Mouse (Mus musculus) spleen, adult 12 weeks (tissue): Measurements from ENCODE around the gene Serpina5.

Experiments
- DNase-seq: peaks from one replicate; pipeline ENCODE4 v3.0.0; 2022; ENCODE audit warnings: low spot score

The Serpina5 gene

DNA sequence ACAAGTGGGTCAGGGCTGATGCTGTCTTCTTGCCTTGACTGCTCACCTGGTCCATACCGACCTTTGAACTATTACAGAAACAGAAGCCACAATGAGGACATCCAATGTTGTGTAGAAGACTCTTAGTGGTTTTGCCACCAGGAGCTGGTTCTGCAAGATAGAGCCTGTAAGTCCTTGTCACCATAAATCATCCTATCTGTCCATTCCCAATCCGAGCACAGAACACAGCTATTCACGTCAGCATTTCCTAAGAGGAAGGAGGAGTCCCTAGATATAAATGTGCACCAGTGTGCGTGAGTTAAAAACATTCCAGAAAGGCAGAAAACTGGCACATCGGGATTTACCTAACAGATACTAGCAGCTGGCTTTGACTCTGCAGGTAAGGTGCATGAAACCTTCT is 26.8 kb downstream of the Serpina5 start, which contains the start of gene Serpina3b:
Serpina3b (plus strand) TSS at position 301 of the 400 bp plus-strand sequence.
- no peak for DNase-seq

DNA sequence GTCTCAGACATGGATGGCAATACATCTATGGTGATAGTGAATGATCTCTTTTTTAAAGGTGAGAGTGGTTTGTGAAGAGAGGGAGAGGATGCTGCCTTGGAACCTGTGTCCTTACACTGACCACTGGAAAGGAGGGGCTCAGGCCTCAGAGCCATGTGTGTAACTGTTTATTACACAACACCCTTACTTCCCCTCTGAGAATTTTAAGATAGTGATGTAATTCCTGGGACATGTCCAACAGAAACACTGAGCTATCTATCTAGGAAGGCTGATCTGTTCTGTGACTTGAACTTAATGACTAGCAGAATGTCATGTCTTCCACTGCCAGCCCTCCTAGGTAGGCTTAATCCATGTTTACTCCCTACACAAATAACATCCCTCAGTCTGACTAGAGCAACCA is 30.1 kb downstream of the Serpina5 start:
- DNase-seq, result no peak

DNA sequence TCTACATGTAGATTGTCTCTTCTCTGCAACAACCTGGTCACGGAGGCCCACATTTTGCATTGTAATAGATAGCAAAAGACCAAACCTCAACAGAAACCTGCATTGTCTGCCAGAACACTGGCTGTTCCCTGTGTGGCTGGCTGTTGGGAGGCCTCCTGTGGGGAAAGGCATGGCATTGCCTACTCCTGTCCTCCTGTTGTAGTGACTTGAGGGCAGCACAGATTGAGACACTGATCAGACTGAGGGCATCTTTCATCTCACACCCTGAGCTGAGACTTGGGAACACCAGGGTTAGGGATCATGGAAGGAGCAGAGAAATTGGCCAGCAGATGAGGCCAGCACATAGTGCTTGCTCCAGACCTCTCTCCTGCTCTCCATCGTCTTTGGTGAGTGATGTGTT is 37.3 kb downstream of the Serpina5 start:
- DNase-seq, result no peak

DNA sequence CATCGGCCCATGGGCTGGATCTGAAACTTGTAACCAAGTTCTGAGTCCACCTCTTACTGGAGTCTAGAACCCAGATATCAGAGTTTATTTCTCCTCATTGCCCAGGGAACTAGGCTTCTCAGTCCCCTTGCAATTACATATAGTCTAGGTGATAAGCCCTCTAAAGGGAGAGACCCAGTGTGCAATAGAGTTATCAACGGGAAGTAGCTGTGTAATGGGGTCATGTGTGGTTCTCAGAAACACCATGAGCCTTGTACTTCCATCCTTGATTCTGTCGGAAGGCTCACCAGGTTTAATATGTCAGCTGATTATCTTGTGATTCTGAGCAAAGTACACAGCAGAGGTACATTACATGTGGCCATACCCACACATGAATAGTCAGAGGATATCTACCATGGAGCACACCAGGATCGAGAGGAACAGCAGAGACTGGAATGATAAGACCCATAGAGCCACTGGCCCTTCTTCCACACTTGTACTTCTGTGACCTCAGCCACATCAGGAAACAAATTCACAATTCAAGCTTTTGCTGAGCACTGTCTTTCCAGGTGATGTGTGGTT is 39.7 kb downstream of the Serpina5 start:
- no peak for DNase-seq

DNA sequence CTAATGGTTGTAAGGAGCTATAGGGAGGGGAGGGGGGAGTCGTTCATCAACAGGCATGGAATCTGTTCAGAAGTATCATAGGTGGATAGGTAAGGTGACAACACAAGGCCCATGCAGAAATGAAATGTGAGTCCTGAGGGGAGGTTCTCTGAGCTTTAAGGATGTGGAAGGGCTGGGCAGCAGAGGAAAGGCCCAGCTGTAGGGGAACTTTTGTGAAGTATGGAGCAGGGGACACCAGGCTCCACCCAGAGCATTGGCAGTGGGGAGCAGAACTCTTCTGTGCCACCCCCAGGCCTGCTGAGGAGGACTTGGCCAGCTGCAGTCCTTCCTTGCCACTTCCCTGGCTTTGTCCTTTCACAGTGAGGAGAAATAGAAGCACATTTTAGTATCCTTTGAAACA is 40.6 kb downstream of the Serpina5 start:
- no peak for DNase-seq

DNA sequence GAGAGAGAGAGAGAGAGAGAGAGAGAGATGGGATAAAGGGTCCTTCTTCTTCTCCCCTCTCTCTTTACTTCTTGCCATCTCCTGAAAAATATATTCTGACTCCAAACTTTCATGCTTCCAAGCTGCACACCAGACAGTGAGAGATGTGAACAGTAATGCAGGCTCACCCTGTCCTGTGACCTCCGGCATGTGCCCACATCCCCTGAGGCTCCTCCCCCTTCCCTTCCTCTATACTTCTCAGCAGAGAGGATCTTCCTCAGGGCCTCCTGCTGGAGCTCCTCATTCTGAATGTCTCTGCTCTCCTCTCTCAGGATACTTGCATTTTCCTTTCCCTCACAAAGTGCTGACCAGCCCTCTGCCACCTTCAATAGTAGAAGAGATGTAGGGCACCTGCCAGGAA is 41.5 kb downstream of the Serpina5 start:
- no peak for DNase-seq

DNA sequence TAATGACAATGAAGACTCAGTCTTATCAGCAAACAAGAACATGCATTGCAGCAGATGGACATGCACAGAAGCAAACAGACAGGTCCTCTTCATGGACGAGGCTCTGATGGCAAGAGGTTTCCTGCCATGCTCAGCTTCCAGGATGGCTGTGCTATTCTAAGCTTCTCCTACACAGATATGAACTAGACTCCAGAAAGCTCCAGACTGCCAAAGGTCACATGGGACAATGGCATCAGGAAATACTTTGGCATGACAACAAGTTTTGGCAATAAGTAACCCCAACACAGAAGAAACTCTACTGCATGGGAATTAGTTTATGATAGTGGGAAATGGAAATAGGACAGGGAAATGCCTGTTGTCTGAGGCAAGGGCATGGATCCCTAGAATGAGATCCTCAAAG is 42.4 kb downstream of the Serpina5 start:
- no peak for DNase-seq

DNA sequence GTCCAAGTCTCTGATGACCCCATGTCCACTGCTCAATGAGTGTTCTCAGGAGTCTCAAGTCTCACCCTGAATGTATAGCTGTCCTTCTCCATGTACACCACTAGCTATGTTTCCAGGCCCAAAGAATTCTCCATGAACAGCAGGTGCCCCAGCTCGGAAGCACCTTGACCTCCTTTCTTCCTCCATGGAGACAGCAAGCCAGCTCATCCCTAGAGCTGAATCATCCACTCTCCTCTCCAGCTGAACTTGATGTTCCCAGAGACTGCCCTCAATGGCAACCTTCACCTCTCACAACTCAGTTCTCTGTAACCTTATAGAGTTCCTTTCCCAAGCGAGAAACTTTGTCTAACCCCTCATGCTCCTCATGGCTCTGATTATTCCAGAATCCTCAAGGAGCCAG is 44.7 kb downstream of the Serpina5 start:
- no peak for DNase-seq

DNA sequence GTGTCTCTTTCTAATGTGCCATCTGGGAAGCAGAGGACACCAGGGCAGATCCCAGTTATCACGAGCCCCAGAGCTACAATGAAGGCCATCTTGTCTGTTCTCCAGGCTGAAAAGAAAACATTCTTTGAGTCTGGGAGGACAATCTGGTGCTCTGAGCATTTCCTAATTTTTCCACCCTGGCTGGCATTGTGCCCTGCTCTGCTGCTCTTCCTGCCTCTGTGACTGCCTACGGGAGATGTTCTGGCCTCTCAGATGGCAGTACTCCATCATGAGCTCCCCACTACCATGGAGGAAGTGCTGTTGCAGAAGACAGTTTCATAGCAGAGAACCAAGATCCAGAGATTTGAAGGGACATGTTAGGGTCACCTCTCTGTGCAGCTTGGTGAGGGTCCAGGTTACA is 51.1 kb downstream of the Serpina5 start:
- no peak for DNase-seq

DNA sequence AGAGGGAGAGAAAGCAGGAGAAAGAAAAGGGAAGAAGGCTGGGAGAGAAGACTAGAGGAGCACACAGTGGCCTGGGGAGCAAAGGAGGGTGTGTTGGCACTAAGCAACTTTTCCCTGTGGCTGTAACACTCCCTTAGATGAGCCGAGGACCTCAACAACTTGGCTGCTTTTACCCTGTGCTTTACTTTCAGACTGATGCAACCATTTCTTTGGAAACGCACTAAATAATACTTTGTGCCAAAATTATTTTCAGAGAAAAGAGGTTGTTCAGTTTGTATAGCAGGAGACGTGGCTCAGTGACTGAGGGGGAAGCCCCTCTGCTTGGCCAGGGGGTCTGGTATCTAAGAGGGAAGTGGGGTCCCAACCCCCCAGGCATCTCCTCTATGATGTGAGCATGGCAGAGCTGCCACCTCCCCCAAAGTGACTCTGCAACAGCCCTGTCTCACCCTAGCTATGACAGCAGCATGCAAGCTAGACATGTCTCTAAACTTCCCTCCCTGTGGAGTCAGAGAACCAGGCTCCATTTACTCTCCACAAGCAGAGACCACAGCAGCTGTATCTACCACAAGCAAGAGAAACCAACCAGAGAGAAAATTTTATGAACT is 52.2 kb downstream of the Serpina5 start:
- DNase-seq, result no peak

DNA sequence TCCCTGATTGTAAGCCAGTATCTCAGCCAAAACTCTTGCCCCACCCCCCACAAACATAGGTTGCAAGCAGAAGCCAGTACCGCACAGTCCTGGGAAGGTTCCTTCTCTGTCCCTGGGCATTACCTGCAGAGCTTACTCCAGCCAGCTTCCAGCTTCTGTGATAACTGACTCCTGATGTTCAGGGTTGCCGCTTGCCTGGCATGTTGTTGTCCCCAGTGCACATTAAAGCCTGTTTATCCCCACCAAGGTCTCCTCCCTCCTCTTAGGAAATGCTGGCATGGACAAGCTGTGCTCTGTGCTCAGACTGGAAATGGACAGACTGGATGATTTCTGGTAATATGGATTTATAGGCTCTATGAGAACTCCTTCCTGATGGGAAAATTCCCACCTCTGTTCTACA is 52.7 kb downstream of the Serpina5 start, which contains the start of gene Serpina3c:
Serpina3c (minus strand) TSS at position 215 of the 400 bp plus-strand sequence.
- no peak for DNase-seq
